8 mouse cellular contexts compared by ENCODE assay signal in the genomic region with DNA sequence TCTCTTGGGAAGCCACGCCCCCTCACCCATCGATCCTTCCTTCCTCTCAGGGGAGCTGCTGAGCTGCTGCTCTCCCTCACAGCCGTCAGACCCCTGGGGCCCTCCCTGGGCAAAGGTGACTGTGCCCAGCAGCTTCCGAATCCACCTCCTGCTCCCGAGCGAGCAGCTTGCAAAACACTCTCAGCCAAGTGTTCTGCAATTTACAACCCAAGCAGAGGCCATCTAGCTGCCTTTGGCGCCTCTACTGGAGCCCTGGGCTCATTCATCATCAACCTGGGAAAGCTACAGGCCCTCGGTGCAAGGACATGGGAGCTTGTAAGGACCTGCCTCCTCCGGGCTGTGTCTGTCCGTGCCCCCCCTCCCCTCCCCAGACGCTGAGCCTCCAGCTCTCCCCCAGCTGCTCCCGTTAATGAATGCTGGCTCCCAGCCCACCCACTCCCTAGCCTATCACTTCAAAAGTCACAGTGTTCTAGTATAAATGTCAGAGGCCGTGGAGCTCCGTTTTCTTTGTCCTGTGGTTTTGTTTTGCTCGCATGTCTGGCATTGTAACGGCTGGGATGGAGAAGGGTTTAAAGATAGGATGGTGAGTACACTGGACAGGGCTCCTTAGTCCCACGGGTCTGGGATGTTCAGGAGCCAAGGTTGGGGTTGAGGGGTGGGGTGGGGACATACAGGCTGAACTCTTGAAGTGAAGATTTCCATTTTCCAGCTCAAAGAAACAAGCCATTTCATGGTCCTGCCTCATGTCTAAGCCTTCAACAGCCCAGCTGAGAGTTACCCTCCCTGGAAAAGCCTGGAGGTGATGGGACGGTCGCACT. TPM values are rescaled to one million over a fixed set of nuclear protein-coding genes. Genes with fewer than 3 reads are reported as not detected.
DNase-seq lines count a peak whose midpoint lies in the region; ATAC-seq and TF ChIP-seq lines count a peak whose summit lies in the region.

No protein-coding gene starts in this region.

- peak overlapping the region; percentile 47 for H3K4me3 ChIP-seq in heart, embryonic 10.5 days
- no peak overlapping the region for H3K4me3 ChIP-seq in kidney, adult 2 months (ENCODE audit: insufficient read depth, low read depth, low read length)
- H3K4me3 ChIP-seq in lung, embryonic 15.5 days, result peak overlapping the region; percentile 22; the same call in 1 of the 2 replicates
- peak overlapping the region; percentile 36; the same call in 1 of the 2 replicates for H3K4me3 ChIP-seq in olfactory bulb, adult 2 months (ENCODE audit: insufficient read depth, low read depth, low read length)

- WGBS in heart, embryonic 10.5 days, result 13% methylated on average over 19 of the region's 19 CpGs
- WGBS in kidney, adult 2 months, result 11% methylated on average over 19 of the region's 19 CpGs
- WGBS in lung, embryonic 15.5 days, result 13% methylated on average over 19 of the region's 19 CpGs
- 17% methylated on average over 19 of the region's 19 CpGs for WGBS in olfactory bulb, adult 2 months

- no peaks in the 10 kb centered on the region for H3K9me3 ChIP-seq in heart, embryonic 10.5 days
- H3K9me3 ChIP-seq in lung, embryonic 15.5 days, result no peaks in the 10 kb centered on the region

- peak; percentile 12 for DNase-seq in thymus, postnatal 14 days
- no peak for DNase-seq in thymus, postnatal 0 days (ENCODE audit: low spot score)
- peak; percentile 75 for DNase-seq in embryo, embryonic 10 days (ENCODE audit: low spot score)
- no peak for DNase-seq in heart, embryonic 10.5 days (ENCODE audit: low spot score)
- peak; percentile 48 for DNase-seq in kidney, adult 2 months
- DNase-seq in layer of hippocampus, postnatal 36 days, result no peak

- no peaks in the 10 kb centered on the region for H3K27me3 ChIP-seq in heart, embryonic 10.5 days (ENCODE audit: insufficient read depth, poor library complexity, severe bottlenecking)
- no peaks in the 10 kb centered on the region for H3K27me3 ChIP-seq in kidney, adult 2 months (replicated peaks; ENCODE audit: control insufficient read depth, insufficient read depth, low read length)
- no peaks in the 10 kb centered on the region for H3K27me3 ChIP-seq in lung, embryonic 15.5 days

- peak overlapping the region; percentile 77 for H3K27ac ChIP-seq in heart, embryonic 10.5 days
- no peak overlapping the region for H3K27ac ChIP-seq in kidney, adult 2 months (ENCODE audit: insufficient read depth, low read depth, low read length)
- no peak overlapping the region for H3K27ac ChIP-seq in lung, embryonic 15.5 days
- H3K27ac ChIP-seq in olfactory bulb, adult 2 months (ENCODE audit: insufficient read depth, low read depth, low read length), result peak overlapping the region; percentile 79

- TF ChIP-seq CTCF in kidney, adult 2 months (conservative IDR thresholded peaks at IDR 0.05; ENCODE audit: insufficient read depth, insufficient read length, low read depth, low read length), result peak; percentile 48; the same call in 1 of the 2 replicates
- TF ChIP-seq CTCF in olfactory bulb, adult 2 months (IDR thresholded peaks at IDR 0.05; ENCODE audit: insufficient read depth, low read depth, low read length), result peak; percentile 33; the same call in 1 of the 2 replicates

- no peaks in the 10 kb centered on the region for H3K36me3 ChIP-seq in heart, embryonic 10.5 days
- H3K36me3 ChIP-seq in kidney, adult 2 months (ENCODE audit: control insufficient read depth, insufficient read depth, low read length), result no peaks in the 10 kb centered on the region
- no peaks in the 10 kb centered on the region for H3K36me3 ChIP-seq in lung, embryonic 15.5 days

- TF ChIP-seq POLR2A in kidney, adult 2 months (IDR thresholded peaks at IDR 0.05; ENCODE audit: low read depth, low read length), result no peak
- no peak for TF ChIP-seq POLR2A in olfactory bulb, adult 2 months (IDR thresholded peaks at IDR 0.05; ENCODE audit: insufficient read depth, low read depth, low read length)

- H3K9ac ChIP-seq in lung, embryonic 15.5 days, result 0 out of 2 replicates have a peak overlapping the region, but pooled peaks have one; percentile 22

- peak overlapping the region; percentile 57 for H3K4me2 ChIP-seq in lung, embryonic 15.5 days

- H3K4me1 ChIP-seq in heart, embryonic 10.5 days, result peaks cover 37% of the 10 kb centered on the region
- H3K4me1 ChIP-seq in kidney, adult 2 months (ENCODE audit: control insufficient read depth, insufficient read depth, low read length), result 0 out of 2 replicates have a peak, but pooled peaks cover 4% of the 10 kb centered on the region
- peaks cover 14% of the 10 kb centered on the region for H3K4me1 ChIP-seq in lung, embryonic 15.5 days
- peaks cover 23% of the 10 kb centered on the region for H3K4me1 ChIP-seq in olfactory bulb, adult 2 months (ENCODE audit: control insufficient read depth, insufficient read depth, low read length)

- peak; percentile 53 for ATAC-seq in lung, embryonic 15.5 days (ENCODE audit: borderline replicate concordance, extremely low read depth, low FRiP score, low TSS enrichment)

RNA-seq across cellular contexts. Expression of a gene that starts 35.2 kb away (rescaled TPM):
- polyA plus RNA-seq in thymus, postnatal 0 days (2015; fragmentation: Nextera tagmentation; extraction: Ambion mirVana), result 0.22 and 0.23 TPM in 2 replicates
- 0.43 and 0.59 TPM in 2 replicates for polyA plus RNA-seq in heart, embryonic 10.5 days (2016; fragmentation: Nextera tagmentation; extraction: Ambion mirVana)
- polyA plus RNA-seq in kidney, adult 2 months (2012; rRNA removed), result not detected in 2 replicates
- 0.39 and 0.44 TPM in 2 replicates for polyA plus RNA-seq in lung, embryonic 15.5 days (2015; fragmentation: Nextera tagmentation; extraction: Ambion mirVana)
- polyA plus RNA-seq in olfactory bulb, adult 2 months (2012; ENCODE audit: insufficient read depth, insufficient read length, low replicate concordance, missing spikeins), result not detected in 2 replicates
- 1 to 10 TPM in 1 of 2 experiments, under 1 TPM in 1; 0.94 to 1.4 TPM for total RNA-seq in layer of hippocampus, postnatal 36 days (2021)

Comparison
In these comparisons a context has a peak if more than half of its experiments do, and no peak if none do; other contexts are left out.
1. DNase-seq: peak in thymus, postnatal 14 days (single experiment), embryo, embryonic 10 days (single experiment) and kidney, adult 2 months (single experiment); none in thymus, postnatal 0 days (single experiment), heart, embryonic 10.5 days (single experiment) and layer of hippocampus, postnatal 36 days (0 of 2).
2. H3K27ac ChIP-seq: peak in heart, embryonic 10.5 days (single experiment) and olfactory bulb, adult 2 months (single experiment); none in kidney, adult 2 months (single experiment) and lung, embryonic 15.5 days (single experiment).